Mouse (Mus musculus) E14TG2a.4 (cell line): Measurements from ENCODE around the gene Gm20696.

ENCODE experiments used
- CTCF ChIP-seq: conservative IDR thresholded peaks from 2 replicates; pipeline ENCODE4 v1.5.1; 2014; ENCODE audit warnings: low read length
- NANOG ChIP-seq: IDR thresholded peaks from 2 replicates; pipeline ENCODE4 v1.6.1; 2014; ENCODE audit warnings: borderline replicate concordance, low read length, mixed read lengths
- POU5F1 ChIP-seq: IDR thresholded peaks from 2 replicates; pipeline ENCODE4 v1.6.1; 2014; ENCODE audit warnings: low read length, borderline replicate concordance

DNA sequence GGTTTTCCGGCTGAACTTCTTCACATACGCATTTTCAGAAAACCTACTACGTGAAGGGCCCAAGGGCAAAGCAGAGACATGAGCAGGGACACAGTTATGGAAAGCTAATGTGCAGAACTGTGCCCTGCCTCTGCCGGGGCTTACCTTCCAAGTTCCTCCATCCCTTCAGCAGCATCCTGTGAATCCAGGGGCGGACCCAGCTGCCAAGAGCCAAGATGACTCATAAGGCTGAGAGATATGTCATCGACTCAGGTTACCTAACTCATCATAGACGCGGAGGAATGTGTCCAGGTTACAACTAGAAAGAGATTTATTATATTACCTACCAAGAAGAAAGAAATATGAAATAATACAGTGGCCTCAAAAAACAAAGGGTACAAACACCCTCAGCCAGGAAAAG, 200.2 kb downstream of the Gm20696 start:
- TF ChIP-seq CTCF = no peak
- no peak for TF ChIP-seq NANOG
- TF ChIP-seq POU5F1 = no peak
